Mouse (Mus musculus): ENCODE data around the gene Smim27. TPM values are rescaled to one million over a fixed set of nuclear protein-coding genes. Genes with fewer than 3 reads are reported as not detected.

Smim27 gene
- polyA plus RNA-seq, 1 experiment from 2014 or later, result 35.8 TPM

DNA sequence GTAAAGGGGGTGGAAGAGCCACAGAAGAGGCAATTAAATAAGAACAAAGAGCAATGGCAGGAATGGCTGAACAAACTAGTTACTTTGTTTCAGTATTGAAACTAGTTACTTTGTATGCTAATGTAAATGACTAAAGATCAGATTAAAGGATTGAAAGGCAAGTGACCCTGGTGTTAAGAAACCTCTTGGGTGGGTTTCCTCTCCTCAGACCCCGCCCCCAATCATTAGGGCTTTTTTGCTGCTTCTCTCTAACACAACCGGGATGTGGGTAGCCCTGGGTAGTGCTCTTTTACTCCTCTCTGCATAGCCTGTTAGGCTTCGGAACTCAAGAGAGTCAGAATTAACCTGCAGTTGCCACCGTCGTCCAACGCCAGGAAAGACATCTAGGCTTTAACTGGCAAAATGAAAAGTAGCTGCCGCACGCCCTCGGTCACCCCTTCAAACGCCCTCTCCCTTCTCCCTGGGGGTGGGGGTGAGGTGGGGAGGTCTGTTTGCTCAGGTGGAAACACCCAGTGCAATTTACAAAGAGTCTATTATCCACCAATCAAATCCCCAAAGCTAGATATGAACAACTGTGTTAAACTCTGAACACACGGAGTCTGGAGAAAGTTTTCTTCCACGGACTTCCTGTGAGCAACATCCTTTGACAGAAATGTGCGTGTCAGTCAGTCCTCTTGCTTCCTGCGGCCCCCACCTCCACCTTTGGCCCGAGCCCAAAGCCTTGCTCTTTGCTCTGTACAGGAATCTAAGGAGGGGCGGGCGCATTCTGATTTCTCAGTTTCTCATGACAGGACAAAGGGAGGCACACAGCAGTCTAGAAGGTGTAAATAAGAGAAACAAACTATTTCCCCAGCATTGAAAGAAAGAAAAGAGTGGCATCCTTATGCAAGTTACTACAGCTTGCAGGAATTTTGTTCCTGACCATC, 30.6 kb upstream of the Smim27 start:
- peak overlapping the region; percentile 61 for H3K4me3 ChIP-seq (replicated peaks)
- peaks cover 9% of the 10 kb centered on the region; the same call in 1 of the 2 replicates for H3K4me1 ChIP-seq
- peak overlapping the region; percentile 85 for H3K4me2 ChIP-seq (replicated peaks)
- H3K27me3 ChIP-seq, result no peaks in the 10 kb centered on the region
- peak overlapping the region; percentile 77 for H3K27ac ChIP-seq (replicated peaks)
- peak overlapping the region; percentile 33; the same call in 1 of the 2 replicates for H3K9ac ChIP-seq
- no peak; the same call in 1 of the 2 replicates for ATAC-seq (ENCODE audit: insufficient number of reproducible peaks, low FRiP score, low TSS enrichment, low read depth)
- 2% methylated on average over 17 of the region's 17 CpGs for WGBS
- H3K9me3 ChIP-seq (replicated peaks), result no peaks in the 10 kb centered on the region
- no peaks in the 10 kb centered on the region for H3K36me3 ChIP-seq

GRCm38 (mm10) chr4:40239409-40240271, 29.7 kb upstream of the Smim27 start, which contains the start of gene Ddx58:
Gene Ddx58, minus strand, starts transcription at chr4:40239828.
- peak within 1 kb of the TSS; percentile 61 for H3K4me3 ChIP-seq (replicated peaks)
- peak within 1 kb of the TSS; percentile 77 for H3K27ac ChIP-seq (replicated peaks)
- 2% methylated on average over 34 of the region's 35 CpGs for WGBS
- H3K36me3 ChIP-seq, result no peaks in the 10 kb centered on the region
- no peaks in the 10 kb centered on the region for H3K9me3 ChIP-seq (replicated peaks)
- H3K9ac ChIP-seq, result peak within 1 kb of the TSS; percentile 33
- no peaks in the 10 kb centered on the region for H3K27me3 ChIP-seq
- peak within 1 kb of the TSS; percentile 85 for H3K4me2 ChIP-seq (replicated peaks)
- ATAC-seq (ENCODE audit: insufficient number of reproducible peaks, low FRiP score, low TSS enrichment, low read depth), result 0 out of 2 replicates have a peak, but pooled peaks have one; percentile 54
- peaks cover 9% of the 10 kb centered on the region; the same call in 1 of the 2 replicates for H3K4me1 ChIP-seq

GRCm38 (mm10) chr4:40240272-40240744, 29.1 kb upstream of the Smim27 start:
- H3K27ac ChIP-seq (replicated peaks), result no peak overlapping the region
- no peaks in the 10 kb centered on the region for H3K36me3 ChIP-seq
- H3K27me3 ChIP-seq, result no peaks in the 10 kb centered on the region
- 56% methylated on average over 5 of the region's 5 CpGs for WGBS
- H3K4me3 ChIP-seq (replicated peaks), result peak overlapping the region; percentile 61
- peak overlapping the region; percentile 85 for H3K4me2 ChIP-seq (replicated peaks)
- no peak for ATAC-seq (ENCODE audit: insufficient number of reproducible peaks, low FRiP score, low TSS enrichment, low read depth)
- H3K9ac ChIP-seq, result no peak overlapping the region
- H3K9me3 ChIP-seq (replicated peaks), result no peaks in the 10 kb centered on the region
- H3K4me1 ChIP-seq, result peaks cover 9% of the 10 kb centered on the region; the same call in 1 of the 2 replicates

DNA sequence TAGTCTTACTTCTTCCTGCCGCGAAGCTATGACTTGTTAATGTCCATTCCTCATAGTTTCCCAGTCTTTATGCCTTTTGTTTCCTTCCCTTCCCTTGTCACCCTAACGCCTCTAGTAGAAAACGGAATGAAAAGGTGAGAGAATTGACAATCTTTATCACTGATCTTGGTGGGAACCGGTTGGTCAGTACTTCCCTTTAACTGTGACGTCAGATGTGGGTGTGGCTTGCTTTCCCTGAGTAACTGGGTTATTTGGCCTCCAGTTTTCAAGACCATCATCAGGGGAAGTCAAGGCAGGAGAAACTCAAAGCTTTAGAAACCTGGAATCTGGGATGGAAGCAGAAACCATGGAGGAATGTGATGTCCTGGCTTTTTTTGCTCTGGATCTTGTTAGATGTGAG, 27.5 kb upstream of the Smim27 start:
- H3K9me3 ChIP-seq (replicated peaks), result no peaks in the 10 kb centered on the region
- H3K36me3 ChIP-seq, result no peaks in the 10 kb centered on the region
- H3K27me3 ChIP-seq, result no peaks in the 10 kb centered on the region
- ATAC-seq (ENCODE audit: insufficient number of reproducible peaks, low FRiP score, low TSS enrichment, low read depth), result no peak
- no peak overlapping the region for H3K9ac ChIP-seq
- H3K4me2 ChIP-seq (replicated peaks), result no peak overlapping the region
- H3K4me3 ChIP-seq (replicated peaks), result no peak overlapping the region
- H3K27ac ChIP-seq (replicated peaks), result no peak overlapping the region
- 54% methylated on average over 6 of the region's 6 CpGs for WGBS
- H3K4me1 ChIP-seq, result peaks cover 9% of the 10 kb centered on the region; the same call in 1 of the 2 replicates

DNA sequence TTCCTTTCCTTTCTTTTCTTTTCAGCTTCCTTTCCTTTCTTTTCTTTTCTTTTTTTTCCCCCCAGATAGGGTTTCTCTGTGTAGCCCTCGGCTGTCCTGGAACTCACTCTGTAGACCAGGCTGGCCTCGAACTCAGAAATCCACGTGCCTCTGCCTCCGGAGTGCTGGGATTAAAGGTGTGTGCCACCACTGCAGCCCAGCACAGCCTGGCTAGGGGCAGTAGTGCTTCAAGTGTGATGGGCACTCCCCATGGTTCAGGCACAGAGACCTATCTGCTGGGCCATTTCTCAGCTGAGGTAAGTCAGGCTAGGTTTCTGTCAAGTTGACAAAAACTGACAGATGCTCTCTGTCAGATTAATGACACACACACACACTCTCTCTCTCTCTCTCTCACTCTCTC, 26.4 kb upstream of the Smim27 start:
- WGBS, result 67% methylated on average over 4 of the region's 4 CpGs
- Histone ChIP-seq H3K36me3 (no peaks in the 10 kb centered on the region), H3K4me2 (replicated peaks) (no peak overlapping the region), H3K9ac (no peak overlapping the region), H3K9me3 (replicated peaks) (no peaks in the 10 kb centered on the region), H3K4me1 (peaks cover 9% of the 10 kb centered on the region; the same call in 1 of the 2 replicates), H3K27me3 (no peaks in the 10 kb centered on the region), H3K4me3 (replicated peaks) (no peak overlapping the region), H3K27ac (replicated peaks) (no peak overlapping the region)
- ATAC-seq (ENCODE audit: insufficient number of reproducible peaks, low FRiP score, low TSS enrichment, low read depth), result no peak

DNA sequence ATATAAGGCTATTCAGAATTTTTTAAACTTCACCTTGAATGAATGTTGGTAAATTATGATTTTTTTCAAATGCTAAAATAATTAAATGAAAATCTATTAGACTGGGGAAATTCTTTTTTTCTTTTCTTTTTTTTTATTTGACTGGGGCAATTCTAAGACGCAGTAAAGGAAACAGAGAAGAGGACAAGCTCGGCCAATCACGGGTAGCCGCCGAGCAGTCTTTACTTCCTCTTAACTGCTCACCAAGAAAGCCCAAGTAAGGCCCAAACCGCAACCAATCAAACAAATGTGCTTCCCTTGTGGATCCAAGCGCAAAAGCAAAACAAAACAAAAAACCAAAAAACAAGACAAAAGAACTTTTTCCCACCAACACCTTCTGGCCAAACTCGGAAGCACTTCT, 25.3 kb upstream of the Smim27 start:
- H3K4me2 ChIP-seq (replicated peaks), result no peak overlapping the region
- H3K27me3 ChIP-seq, result no peaks in the 10 kb centered on the region
- 80% methylated on average over 8 of the region's 8 CpGs for WGBS
- H3K4me1 ChIP-seq, result 0 out of 2 replicates have a peak, but pooled peaks cover 1% of the 10 kb centered on the region
- H3K4me3 ChIP-seq (replicated peaks), result no peak overlapping the region
- ATAC-seq (ENCODE audit: insufficient number of reproducible peaks, low FRiP score, low TSS enrichment, low read depth), result no peak
- H3K36me3 ChIP-seq, result no peaks in the 10 kb centered on the region
- no peaks in the 10 kb centered on the region for H3K9me3 ChIP-seq (replicated peaks)
- no peak overlapping the region for H3K27ac ChIP-seq (replicated peaks)
- H3K9ac ChIP-seq, result no peak overlapping the region

DNA sequence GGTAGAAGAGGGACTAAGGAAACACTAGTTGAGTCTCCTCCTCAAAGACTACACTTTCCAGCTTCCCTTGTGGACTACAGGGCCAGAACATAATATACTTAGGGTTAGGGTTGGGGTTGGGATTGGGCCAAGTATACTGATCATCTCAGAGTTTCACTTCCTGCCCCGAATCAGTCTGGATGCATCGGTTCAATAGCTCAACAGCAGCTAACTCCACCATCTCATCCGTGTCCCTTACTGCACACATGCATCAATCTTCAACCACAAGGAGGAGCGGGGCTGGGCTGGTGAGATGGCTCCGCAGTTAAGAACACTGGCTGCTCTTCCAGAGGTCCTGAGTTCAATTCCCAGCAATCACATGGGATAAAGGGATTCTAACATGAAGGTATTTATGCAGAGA, 18.4 kb upstream of the Smim27 start:
- no peaks in the 10 kb centered on the region for H3K36me3 ChIP-seq
- WGBS, result 90% methylated on average over 5 of the region's 5 CpGs
- no peak for ATAC-seq (ENCODE audit: insufficient number of reproducible peaks, low FRiP score, low TSS enrichment, low read depth)

GRCm38 (mm10) chr4:40253766-40254165, 15.6 kb upstream of the Smim27 start:
- H3K4me1 ChIP-seq, result peaks cover 4% of the 10 kb centered on the region; the same call in 1 of the 2 replicates
- H3K9ac ChIP-seq, result no peak overlapping the region
- WGBS, result 49% methylated on average over 2 of the region's 2 CpGs
- H3K27ac ChIP-seq (replicated peaks), result no peak overlapping the region
- H3K36me3 ChIP-seq, result peaks cover 4% of the 10 kb centered on the region; the same call in 1 of the 2 replicates
- no peak overlapping the region for H3K4me3 ChIP-seq (replicated peaks)
- no peaks in the 10 kb centered on the region for H3K27me3 ChIP-seq
- H3K4me2 ChIP-seq (replicated peaks), result no peak overlapping the region
- no peak for ATAC-seq (ENCODE audit: insufficient number of reproducible peaks, low FRiP score, low TSS enrichment, low read depth)
- no peaks in the 10 kb centered on the region for H3K9me3 ChIP-seq (replicated peaks)

More for the DNA sequence above, 18.4 kb upstream of the Smim27 start:
- Histone ChIP-seq H3K27me3 (no peaks in the 10 kb centered on the region), H3K9ac (no peak overlapping the region), H3K27ac (replicated peaks) (no peak overlapping the region), H3K4me3 (replicated peaks) (no peak overlapping the region), H3K9me3 (replicated peaks) (no peaks in the 10 kb centered on the region), H3K4me2 (replicated peaks) (no peak overlapping the region), H3K4me1 (peaks cover 4% of the 10 kb centered on the region; the same call in 1 of the 2 replicates)

DNA sequence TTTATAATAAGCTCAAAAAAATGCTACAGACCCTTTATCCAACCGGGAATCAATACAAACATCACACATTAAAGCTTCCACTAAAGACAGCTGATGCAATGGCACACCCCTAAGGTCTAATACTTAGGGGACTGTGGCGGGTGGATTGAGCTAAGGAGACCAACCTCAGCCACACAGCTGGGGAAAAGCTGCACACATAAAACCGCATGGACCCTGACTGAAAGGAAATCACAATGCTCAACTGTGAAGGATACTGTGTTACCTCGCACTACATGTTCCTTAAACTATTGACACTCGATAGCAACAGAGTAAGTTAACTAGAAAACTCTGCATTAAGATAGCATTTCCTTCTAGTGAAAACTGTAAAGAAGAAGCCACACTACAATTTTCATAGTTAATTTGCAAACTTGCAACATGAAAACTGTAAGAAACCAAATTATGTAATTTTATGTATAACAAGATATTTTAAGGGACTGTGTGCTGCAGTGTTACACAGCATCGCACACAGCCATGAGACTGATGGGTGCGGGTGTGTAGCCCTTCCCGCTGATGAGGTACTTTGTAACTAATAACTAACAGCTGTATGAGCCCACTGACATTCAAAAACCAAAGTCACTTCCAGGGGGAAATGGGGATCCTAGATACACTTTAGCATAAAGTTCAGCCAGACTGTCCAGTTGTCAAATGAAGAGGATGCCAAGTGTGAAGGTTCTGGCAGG, 14.8 kb upstream of the Smim27 start:
- Histone ChIP-seq H3K4me2 (replicated peaks) (no peak overlapping the region), H3K9me3 (replicated peaks) (no peaks in the 10 kb centered on the region), H3K9ac (no peak overlapping the region), H3K4me3 (replicated peaks) (no peak overlapping the region), H3K36me3 (peaks cover 11% of the 10 kb centered on the region), H3K27ac (replicated peaks) (peak overlapping the region; percentile 49; the same call in 1 of the 2 replicates), H3K4me1 (peaks cover 4% of the 10 kb centered on the region; the same call in 1 of the 2 replicates), H3K27me3 (no peaks in the 10 kb centered on the region)
- WGBS, result 54% methylated on average over 8 of the region's 8 CpGs
- no peak for ATAC-seq (ENCODE audit: insufficient number of reproducible peaks, low FRiP score, low TSS enrichment, low read depth)

- ATAC-seq (ENCODE audit: insufficient number of reproducible peaks, low FRiP score, low TSS enrichment, low read depth), result no peak
- 69% methylated on average over 1 of the region's 1 CpGs for WGBS
- Histone ChIP-seq H3K27ac (replicated peaks) (no peak overlapping the region), H3K4me3 (replicated peaks) (no peak overlapping the region), H3K4me1 (peaks cover 24% of the 10 kb centered on the region), H3K9me3 (replicated peaks) (no peaks in the 10 kb centered on the region), H3K36me3 (peaks cover 46% of the 10 kb centered on the region), H3K4me2 (replicated peaks) (no peak overlapping the region), H3K9ac (no peak overlapping the region), H3K27me3 (no peaks in the 10 kb centered on the region)
Observed at GRCm38 (mm10) chr4:40264321-40264720, 5.1 kb upstream of the Smim27 start.

All from embryonic facial prominence, embryonic 15.5 days (tissue).